Mouse (Mus musculus) lung, embryonic 15.5 days (tissue): ENCODE data around the gene Dtx2. TPM values are rescaled to one million over a fixed set of nuclear protein-coding genes. Genes with fewer than 3 reads are reported as not detected.

Source experiments
- ATAC-seq: fragments of 200-750 bp; cut with Nextera tagmentation; 2 replicates; pipeline ENCODE4 v1.8.0; 2017; ENCODE audit warnings: moderate number of reproducible peaks, borderline replicate concordance; ENCODE audit not compliant: low FRiP score, low TSS enrichment; ENCODE audit errors: extremely low read depth
- H3K27ac ChIP-seq: fragments of 300-500 bp; sonication (generic); 2 replicates; pipeline ENCODE4 v1.5.1; 2015; ENCODE audit warnings: moderate library complexity, mild to moderate bottlenecking, inconsistent platforms
- H3K27me3 ChIP-seq: fragments of 300-500 bp; sonication (generic); 2 replicates; pipeline ENCODE4 v1.6.1; 2015; ENCODE audit warnings: inconsistent platforms
- H3K36me3 ChIP-seq: fragments of 300-500 bp; sonication (generic); 2 replicates; pipeline ENCODE4 v1.6.1; 2015; ENCODE audit warnings: inconsistent platforms
- H3K4me1 ChIP-seq: fragments of 300-500 bp; sonication (generic); 2 replicates; pipeline ENCODE4 v1.6.1; 2015; ENCODE audit warnings: inconsistent platforms
- H3K4me2 ChIP-seq: fragments of 300-500 bp; sonication (generic); 2 replicates; pipeline ENCODE4 v1.6.1; 2015; ENCODE audit warnings: inconsistent platforms, mild to moderate bottlenecking, moderate library complexity
- H3K4me3 ChIP-seq: fragments of 300-500 bp; sonication (generic); 2 replicates; pipeline ENCODE4 v1.5.1; 2015; ENCODE audit warnings: mild to moderate bottlenecking, inconsistent platforms
- H3K9ac ChIP-seq: fragments of 300-500 bp; sonication (generic); 2 replicates; pipeline ENCODE4 v1.6.1; 2015; ENCODE audit warnings: inconsistent platforms
- H3K9me3 ChIP-seq: fragments of 300-500 bp; sonication (generic); 2 replicates; pipeline ENCODE4 v1.6.1; 2016; ENCODE audit warnings: inconsistent platforms
- WGBS: fragments of 180-500 bp; shearing (Covaris S2); methylation state at CpG from one replicate; pipeline ENCODE4 v1.1.7; 2015; 5-methylcytosine and 5-hydroxymethylcytosine counted together
- polyA plus RNA-seq: library from polyadenylated mRNA; unstranded; fragments of >200 nt; fragmentation: Nextera tagmentation; extraction: Ambion mirVana; gene quantifications from 2 replicates; pipeline ENCODE4 v1.2.1, GENCODE M21; 2015

The Dtx2 gene
- polyA plus RNA-seq, 1 experiment from 2014 or later: 23.8 TPM

DNA sequence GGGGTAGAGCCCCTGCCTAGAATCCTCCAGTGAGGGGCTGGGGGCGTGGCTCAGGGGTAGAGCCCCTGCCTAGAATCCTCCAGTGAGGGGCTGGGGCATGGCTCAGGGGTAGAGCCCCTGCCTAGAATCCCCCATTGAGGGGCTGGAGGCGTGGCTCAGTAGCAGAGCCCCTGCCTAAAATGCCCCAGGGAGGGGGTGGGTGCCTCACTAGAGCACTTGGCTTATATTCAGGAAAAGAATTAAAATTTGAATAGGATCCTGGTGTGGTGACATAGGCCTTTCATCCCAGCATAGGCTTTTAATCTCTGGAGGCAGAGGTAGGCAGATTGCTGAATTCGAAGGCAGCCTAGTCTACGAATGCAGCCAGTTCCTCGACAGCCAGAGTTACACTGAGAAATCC is 15.2 kb upstream of the Dtx2 start:
- Histone ChIP-seq H3K4me1 (no peaks in the 10 kb centered on the region), H3K4me2 (no peak overlapping the region), H3K27ac (no peak overlapping the region), H3K9me3 (no peaks in the 10 kb centered on the region), H3K9ac (no peak overlapping the region), H3K36me3 (no peaks in the 10 kb centered on the region), H3K4me3 (no peak overlapping the region), H3K27me3 (no peaks in the 10 kb centered on the region)
- 72% methylated on average over 5 of the region's 5 CpGs for WGBS
- no peak for ATAC-seq

DNA sequence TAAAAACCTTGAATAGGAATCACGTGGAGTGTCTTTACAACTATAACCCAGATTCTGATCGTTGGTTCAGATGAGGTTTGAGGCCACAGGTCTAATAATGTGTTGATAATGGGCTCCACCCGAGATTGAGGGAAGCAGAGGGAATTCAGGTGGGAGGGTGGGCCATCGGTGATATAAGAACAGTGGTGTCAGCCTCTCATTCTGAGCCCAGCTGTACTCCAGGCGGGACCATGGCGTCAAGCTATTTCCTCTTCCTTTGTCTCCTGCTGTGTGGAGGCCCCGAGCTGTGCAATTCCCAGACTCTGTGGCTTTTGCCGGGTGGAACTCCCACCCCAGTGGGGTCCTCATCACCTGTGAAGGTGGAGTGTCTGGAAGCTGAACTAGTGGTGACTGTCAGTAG is 14.7 kb upstream of the Dtx2 start, which contains the start of gene Zp3:
Zp3 (plus strand) TSS at position 196 of the 400 bp plus-strand sequence.
- WGBS: 63% methylated on average over 8 of the region's 8 CpGs
- ATAC-seq: no peak
- H3K9me3 ChIP-seq: no peaks in the 10 kb centered on the region
- H3K4me2 ChIP-seq: no peak within 1 kb of the TSS
- no peak within 1 kb of the TSS for H3K4me3 ChIP-seq
- H3K27me3 ChIP-seq: no peaks in the 10 kb centered on the region
- H3K4me1 ChIP-seq: no peaks in the 10 kb centered on the region
- no peaks in the 10 kb centered on the region for H3K36me3 ChIP-seq
- no peak within 1 kb of the TSS for H3K9ac ChIP-seq
- H3K27ac ChIP-seq: no peak within 1 kb of the TSS

DNA sequence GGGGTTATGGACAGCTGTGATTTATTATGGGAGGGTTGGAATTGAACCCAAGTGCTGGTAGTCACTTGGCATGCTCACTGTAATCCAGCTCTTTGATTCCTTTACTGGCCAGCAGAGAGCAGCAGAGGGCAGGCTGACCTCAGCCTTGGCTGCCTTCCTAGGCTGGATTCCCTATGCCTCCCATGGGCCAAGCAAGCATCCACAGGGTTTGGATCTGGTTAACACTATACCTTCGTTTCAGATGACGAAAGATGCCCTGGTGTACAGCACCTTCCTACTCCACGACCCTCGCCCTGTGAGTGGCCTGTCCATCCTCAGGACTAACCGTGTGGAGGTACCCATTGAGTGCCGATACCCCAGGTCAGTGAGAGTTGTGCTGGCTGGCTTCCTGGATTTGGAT is 12.2 kb upstream of the Dtx2 start:
- Histone ChIP-seq H3K9me3 (no peaks in the 10 kb centered on the region), H3K27me3 (no peaks in the 10 kb centered on the region), H3K4me2 (no peak overlapping the region), H3K4me3 (no peak overlapping the region), H3K36me3 (no peaks in the 10 kb centered on the region), H3K4me1 (no peaks in the 10 kb centered on the region), H3K9ac (no peak overlapping the region), H3K27ac (no peak overlapping the region)
- ATAC-seq: no peak
- 33% methylated on average over 6 of the region's 6 CpGs for WGBS

DNA sequence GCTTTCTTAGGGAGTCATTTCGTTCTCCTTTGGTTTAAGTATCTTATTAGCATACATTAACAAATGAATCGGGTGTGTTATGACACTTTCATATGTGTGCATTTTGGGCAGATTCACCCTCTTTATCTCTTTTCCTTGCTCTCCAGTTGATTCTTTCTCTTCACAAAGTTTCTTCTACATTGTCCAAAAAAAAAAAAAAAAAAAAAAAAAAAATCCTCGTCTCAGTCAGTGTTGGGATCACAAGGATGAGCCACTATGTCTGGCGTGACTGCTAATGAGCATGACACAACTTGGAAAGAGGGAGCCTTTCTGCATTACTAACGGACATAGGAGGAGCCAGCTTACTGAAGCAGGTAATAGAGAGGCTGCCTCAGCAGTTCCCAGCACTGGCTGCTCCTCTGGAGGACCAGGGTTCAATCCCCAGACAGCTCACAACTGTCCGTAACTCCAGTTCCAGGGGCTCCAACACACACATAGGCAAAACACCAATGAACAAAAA is 10.0 kb upstream of the Dtx2 start:
- ATAC-seq: no peak
- Histone ChIP-seq H3K9ac (no peak overlapping the region), H3K4me3 (no peak overlapping the region), H3K4me1 (no peaks in the 10 kb centered on the region), H3K27ac (no peak overlapping the region), H3K27me3 (no peaks in the 10 kb centered on the region), H3K4me2 (no peak overlapping the region), H3K9me3 (no peaks in the 10 kb centered on the region), H3K36me3 (no peaks in the 10 kb centered on the region)
- WGBS: 67% methylated on average over 6 of the region's 6 CpGs

DNA sequence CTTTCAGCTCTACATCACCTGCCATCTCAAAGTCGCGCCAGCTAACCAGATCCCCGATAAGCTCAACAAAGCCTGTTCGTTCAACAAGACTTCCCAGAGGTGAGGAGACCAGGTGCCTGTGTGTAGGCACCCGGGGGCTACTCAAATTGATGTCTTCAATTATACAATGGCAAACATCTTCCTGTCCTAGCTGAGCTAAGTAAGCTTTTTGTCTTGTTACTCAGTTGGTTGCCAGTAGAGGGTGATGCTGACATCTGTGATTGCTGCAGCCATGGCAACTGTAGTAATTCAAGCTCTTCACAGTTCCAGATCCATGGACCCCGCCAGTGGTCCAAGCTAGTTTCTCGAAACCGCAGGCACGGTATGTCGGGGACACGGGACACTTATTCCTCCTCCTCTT is 7.4 kb upstream of the Dtx2 start:
- WGBS: 55% methylated on average over 11 of the region's 11 CpGs

DNA sequence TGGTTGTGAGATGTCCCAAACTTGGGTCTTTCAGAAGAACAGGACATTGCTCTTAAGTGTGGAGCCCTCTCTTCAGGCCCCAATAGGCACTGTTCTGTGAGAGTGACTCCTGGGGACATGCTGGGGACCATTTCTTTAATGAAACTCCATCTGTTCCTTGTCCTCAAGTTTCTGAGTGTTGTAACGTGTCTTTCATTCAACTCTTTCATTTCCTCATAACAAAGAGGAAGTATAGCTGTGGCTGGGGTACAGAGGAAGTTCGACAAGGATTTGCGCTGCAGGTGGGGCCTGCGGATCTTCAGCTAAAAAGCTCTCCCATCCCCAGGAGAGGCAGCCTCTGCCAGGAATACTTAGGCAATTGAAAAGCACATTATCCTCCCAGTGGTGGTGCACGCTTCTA is 4.0 kb upstream of the Dtx2 start:
- 61% methylated on average over 5 of the region's 5 CpGs for WGBS
- Histone ChIP-seq H3K4me1 (peaks cover 4% of the 10 kb centered on the region), H3K27me3 (no peaks in the 10 kb centered on the region), H3K4me2 (no peak overlapping the region), H3K9me3 (no peaks in the 10 kb centered on the region), H3K36me3 (no peaks in the 10 kb centered on the region), H3K9ac (no peak overlapping the region), H3K27ac (no peak overlapping the region), H3K4me3 (no peak overlapping the region)
- ATAC-seq: no peak

More for the DNA sequence above, 7.4 kb upstream of the Dtx2 start:
- Histone ChIP-seq H3K27me3 (no peaks in the 10 kb centered on the region), H3K36me3 (no peaks in the 10 kb centered on the region), H3K9me3 (no peaks in the 10 kb centered on the region), H3K27ac (no peak overlapping the region), H3K9ac (no peak overlapping the region), H3K4me2 (no peak overlapping the region), H3K4me3 (no peak overlapping the region), H3K4me1 (no peaks in the 10 kb centered on the region)
- no peak for ATAC-seq

DNA sequence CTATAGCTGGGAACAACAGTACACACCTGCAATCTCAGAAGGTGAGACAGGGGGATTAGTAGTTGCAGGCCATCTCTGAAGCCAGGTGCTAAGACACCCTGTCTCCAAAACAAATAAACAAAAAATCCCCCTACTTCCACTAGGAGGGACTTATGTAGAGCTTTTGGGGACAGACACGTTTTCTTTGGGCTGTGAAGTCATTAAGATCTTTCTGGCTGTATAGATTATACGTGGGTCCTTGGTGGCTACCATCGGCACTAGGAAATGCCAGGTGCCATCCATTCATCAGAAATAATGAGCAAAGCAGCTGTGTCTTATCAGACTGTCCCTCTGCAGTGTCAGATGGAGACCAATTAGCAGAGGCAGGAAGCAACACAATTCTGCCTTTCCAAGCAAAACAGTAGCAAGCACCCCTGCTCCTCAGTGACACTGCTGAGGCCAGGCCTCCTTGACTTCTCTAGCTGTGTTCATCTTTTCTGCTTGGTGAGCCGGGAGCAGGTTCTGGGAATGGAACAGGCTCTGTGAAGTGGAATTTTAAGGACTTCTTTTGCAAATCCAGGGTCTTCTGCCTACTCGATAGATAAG is 1.1 kb upstream of the Dtx2 start:
- WGBS: 40% methylated on average over 5 of the region's 5 CpGs
- Histone ChIP-seq H3K9ac (no peak overlapping the region), H3K27me3 (no peaks in the 10 kb centered on the region), H3K4me1 (peaks cover 7% of the 10 kb centered on the region), H3K4me3 (no peak overlapping the region), H3K36me3 (peaks cover 18% of the 10 kb centered on the region), H3K9me3 (no peaks in the 10 kb centered on the region), H3K4me2 (no peak overlapping the region), H3K27ac (no peak overlapping the region)
- no peak for ATAC-seq

DNA sequence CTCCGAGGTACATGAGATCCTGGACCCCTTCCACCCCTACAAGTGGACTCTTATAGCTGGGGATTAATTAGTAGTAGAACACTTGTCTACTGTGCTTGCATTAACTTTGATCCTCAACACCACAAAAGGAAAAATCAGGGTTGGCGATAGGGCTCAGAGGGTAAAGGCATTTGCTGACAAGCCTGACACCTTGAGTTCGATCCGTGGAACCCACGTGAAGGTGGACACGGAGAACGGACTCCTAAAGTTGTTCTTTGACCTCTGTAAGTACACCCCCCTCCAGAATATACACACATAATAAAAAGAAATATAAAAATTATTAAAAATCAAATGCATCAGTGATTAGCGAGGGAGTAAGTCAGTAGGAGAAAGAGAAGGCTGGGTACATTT is 270 bp upstream of the Dtx2 start:
- peaks cover 7% of the 10 kb centered on the region for H3K4me1 ChIP-seq
- ATAC-seq: no peak
- no peak overlapping the region for H3K27ac ChIP-seq
- no peaks in the 10 kb centered on the region for H3K27me3 ChIP-seq
- no peaks in the 10 kb centered on the region for H3K9me3 ChIP-seq
- H3K36me3 ChIP-seq: peaks cover 27% of the 10 kb centered on the region
- H3K4me3 ChIP-seq: peak overlapping the region; percentile 83
- no peak overlapping the region for H3K9ac ChIP-seq
- H3K4me2 ChIP-seq: no peak overlapping the region
- WGBS: 60% methylated on average over 8 of the region's 8 CpGs

DNA sequence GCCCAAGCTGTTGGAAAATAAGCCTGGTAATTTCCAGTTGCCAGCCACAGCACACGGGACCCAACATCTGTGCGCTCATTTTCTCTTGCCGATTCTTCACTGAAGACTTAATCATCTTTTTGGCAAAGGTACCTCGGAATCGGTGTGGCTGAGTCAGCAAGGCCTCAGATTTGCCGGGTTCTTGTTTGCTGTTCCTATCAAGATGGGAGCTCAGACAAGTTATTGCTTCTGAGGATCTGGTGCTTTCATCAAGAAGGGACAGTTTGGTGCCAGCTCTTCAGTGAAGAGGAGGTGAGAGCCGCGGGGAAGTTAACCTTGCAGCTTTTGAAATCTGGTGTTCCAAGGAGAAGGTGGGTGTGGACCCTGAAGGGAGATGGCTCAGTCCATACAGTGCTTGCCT is 1.6 kb downstream of the Dtx2 start:
- Histone ChIP-seq H3K9me3 (no peaks in the 10 kb centered on the region), H3K9ac (no peak overlapping the region), H3K36me3 (peaks cover 35% of the 10 kb centered on the region), H3K4me3 (no peak overlapping the region), H3K4me1 (peaks cover 7% of the 10 kb centered on the region), H3K27ac (no peak overlapping the region), H3K4me2 (no peak overlapping the region), H3K27me3 (no peaks in the 10 kb centered on the region)
- no peak for ATAC-seq
- WGBS: 80% methylated on average over 8 of the region's 8 CpGs

DNA sequence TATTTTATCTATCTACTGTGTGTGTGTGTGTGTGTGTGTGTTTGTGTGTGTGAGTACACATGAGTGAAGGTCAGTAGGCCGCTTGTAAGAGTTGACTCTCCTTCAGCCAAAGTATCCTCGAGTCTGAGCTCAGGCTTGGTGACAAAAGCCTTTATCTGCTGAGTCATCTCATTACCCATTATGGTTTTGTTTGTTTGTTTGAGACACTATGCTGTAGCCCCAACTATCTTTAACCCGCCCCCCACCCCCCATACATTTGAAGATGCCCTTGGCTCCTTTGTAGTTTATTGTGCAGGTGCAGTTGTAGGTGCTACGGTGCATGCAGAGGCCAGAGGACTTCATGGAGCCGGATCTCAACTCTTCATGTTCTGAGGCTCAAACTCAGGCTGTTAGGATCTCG is 6.6 kb downstream of the Dtx2 start:
- no peak overlapping the region for H3K4me2 ChIP-seq
- no peaks in the 10 kb centered on the region for H3K27me3 ChIP-seq
- WGBS: 91% methylated on average over 6 of the region's 6 CpGs
- no peak for ATAC-seq
- no peaks in the 10 kb centered on the region for H3K9me3 ChIP-seq
- H3K9ac ChIP-seq: no peak overlapping the region
- peaks cover 52% of the 10 kb centered on the region for H3K36me3 ChIP-seq
- no peak overlapping the region for H3K4me3 ChIP-seq
- H3K4me1 ChIP-seq: peaks cover 6% of the 10 kb centered on the region; the same call in 1 of the 2 replicates
- H3K27ac ChIP-seq: no peak overlapping the region

DNA sequence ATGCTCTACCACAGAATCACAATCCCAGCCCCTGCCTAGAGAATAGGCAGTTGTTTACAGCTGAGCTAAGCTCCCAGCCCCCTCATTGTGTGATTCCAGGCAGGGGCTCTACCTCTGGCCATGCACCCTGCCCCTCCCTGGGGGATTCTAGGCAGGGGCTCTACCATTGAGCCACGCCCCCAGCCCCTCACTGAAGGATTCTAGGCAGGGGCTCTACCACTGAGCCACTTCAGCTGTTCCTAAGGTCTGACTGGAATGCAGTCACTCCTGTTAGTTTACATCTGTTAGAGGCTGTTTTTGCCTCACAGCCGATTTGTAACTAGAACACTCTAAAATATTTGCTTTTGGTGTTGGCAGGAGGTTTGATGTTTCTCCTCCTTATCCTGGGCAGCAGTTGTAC is 7.7 kb downstream of the Dtx2 start:
- no peak for ATAC-seq
- H3K9ac ChIP-seq: no peak overlapping the region
- no peak overlapping the region for H3K4me3 ChIP-seq
- peaks cover 6% of the 10 kb centered on the region; the same call in 1 of the 2 replicates for H3K4me1 ChIP-seq
- WGBS: 56% methylated on average over 2 of the region's 2 CpGs
- no peaks in the 10 kb centered on the region for H3K27me3 ChIP-seq
- H3K36me3 ChIP-seq: peaks cover 44% of the 10 kb centered on the region
- no peak overlapping the region for H3K4me2 ChIP-seq
- no peaks in the 10 kb centered on the region for H3K9me3 ChIP-seq
- H3K27ac ChIP-seq: peak overlapping the region; percentile 50; the same call in 1 of the 2 replicates

DNA sequence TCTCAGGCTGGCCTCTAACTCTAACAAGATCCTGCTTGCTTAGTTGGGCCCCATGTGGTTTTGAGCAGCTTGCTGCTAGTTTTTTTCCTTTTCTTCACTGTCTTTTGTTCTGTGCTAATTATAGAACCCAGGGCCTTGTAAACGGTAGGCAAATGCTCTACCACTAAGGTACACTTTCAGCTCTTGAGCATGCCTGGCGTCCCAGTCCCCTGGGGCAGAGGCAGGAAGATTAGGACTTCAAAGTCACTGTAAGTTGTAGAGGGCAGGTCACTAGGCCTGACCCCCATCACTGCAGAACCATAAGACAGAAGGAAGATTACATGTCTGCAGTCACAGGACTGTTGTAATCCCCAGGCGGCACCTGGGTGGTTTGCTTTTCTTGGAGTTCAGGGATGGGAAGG is 8.2 kb downstream of the Dtx2 start:
- no peak overlapping the region for H3K4me3 ChIP-seq
- peaks cover 39% of the 10 kb centered on the region for H3K36me3 ChIP-seq
- WGBS: 35% methylated on average over 3 of the region's 3 CpGs
- ATAC-seq: no peak
- H3K27ac ChIP-seq: peak overlapping the region; percentile 50
- H3K4me1 ChIP-seq: peaks cover 6% of the 10 kb centered on the region; the same call in 1 of the 2 replicates
- H3K4me2 ChIP-seq: no peak overlapping the region
- H3K9me3 ChIP-seq: no peaks in the 10 kb centered on the region
- H3K27me3 ChIP-seq: no peaks in the 10 kb centered on the region
- no peak overlapping the region for H3K9ac ChIP-seq

DNA sequence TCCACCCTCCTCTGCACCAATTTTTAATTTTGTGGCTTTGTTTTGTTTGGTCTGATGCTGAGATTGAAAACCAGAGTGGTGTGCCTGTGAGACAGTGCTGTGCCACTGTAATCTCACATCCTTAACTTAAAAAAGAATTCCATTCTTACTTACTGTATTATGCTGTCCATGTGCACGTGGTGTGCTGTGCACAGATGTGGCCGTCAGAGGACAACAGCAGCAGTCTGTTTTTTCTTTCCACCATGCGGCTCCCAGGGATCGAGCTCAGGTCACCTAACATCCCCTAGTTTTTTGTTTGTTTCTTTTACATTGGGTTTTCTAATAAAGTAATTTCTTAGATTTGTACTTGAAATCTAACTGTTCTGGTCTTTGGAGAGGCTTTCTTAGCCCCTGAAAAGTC is 9.9 kb downstream of the Dtx2 start:
- Histone ChIP-seq H3K27me3 (no peaks in the 10 kb centered on the region), H3K27ac (no peak overlapping the region), H3K4me3 (no peak overlapping the region), H3K4me1 (peaks cover 6% of the 10 kb centered on the region; the same call in 1 of the 2 replicates), H3K4me2 (no peak overlapping the region), H3K9me3 (no peaks in the 10 kb centered on the region), H3K36me3 (peaks cover 23% of the 10 kb centered on the region), H3K9ac (no peak overlapping the region)
- 77% methylated on average over 4 of the region's 4 CpGs for WGBS
- no peak for ATAC-seq
